Mouse (Mus musculus) fat pad, adult 2 months (tissue): ENCODE measurements around the gene Hdac11.

Experiments
- DNase-seq: peaks from one replicate; pipeline ENCODE4 v3.0.0-alpha.2; 2011; ENCODE audit warnings: low read depth, low spot score; ENCODE audit errors: extremely low read depth

Hdac11 gene

GRCm38 (mm10) chr6:91130856-91131255 is 25.6 kb upstream of the Hdac11 start:
- no peak for DNase-seq

- no peak for DNase-seq
Measured at GRCm38 (mm10) chr6:91137343-91137956, 19.0 kb upstream of the Hdac11 start.

- no peak for DNase-seq
Measured at GRCm38 (mm10) chr6:91139846-91140245, 16.6 kb upstream of the Hdac11 start.

GRCm38 (mm10) chr6:91145056-91145455 is 11.4 kb upstream of the Hdac11 start:
- DNase-seq = no peak

GRCm38 (mm10) chr6:91145572-91145971 is 10.9 kb upstream of the Hdac11 start:
- DNase-seq = no peak

DNA sequence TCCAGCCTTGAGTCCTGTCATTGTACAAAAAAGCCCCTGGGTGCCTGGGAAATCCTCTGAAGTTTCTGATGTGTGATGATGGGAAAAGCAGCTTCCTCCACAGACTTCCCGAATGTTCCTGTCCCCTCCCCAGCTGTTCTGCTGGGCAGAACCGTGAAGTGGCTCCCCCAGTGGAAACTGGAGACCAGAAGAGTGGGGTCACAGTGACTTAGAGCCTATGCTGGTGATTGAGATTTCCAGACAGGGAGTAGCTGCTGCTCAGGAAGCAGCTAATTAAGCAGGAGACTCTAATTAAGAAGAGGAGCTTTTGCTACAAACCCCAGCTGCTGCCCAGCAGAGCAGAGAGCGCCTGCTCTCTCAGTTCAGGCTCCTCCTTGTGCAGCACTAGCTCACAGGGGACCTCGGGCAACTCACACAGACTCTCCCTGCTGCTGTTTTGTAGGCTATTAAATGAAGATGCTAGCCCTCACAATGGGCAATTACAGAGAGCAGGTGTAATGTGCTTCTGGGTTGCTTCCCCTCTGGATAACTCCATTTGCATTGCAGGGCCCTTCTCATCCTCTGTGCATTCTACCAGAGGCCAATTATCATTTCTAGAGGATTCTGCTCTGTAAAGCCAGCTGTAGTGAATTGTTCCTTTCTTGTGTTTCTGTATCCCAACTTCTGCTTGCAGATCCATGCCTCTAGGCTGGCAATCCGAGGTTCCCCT is 9.9 kb upstream of the Hdac11 start:
- no peak for DNase-seq

DNA sequence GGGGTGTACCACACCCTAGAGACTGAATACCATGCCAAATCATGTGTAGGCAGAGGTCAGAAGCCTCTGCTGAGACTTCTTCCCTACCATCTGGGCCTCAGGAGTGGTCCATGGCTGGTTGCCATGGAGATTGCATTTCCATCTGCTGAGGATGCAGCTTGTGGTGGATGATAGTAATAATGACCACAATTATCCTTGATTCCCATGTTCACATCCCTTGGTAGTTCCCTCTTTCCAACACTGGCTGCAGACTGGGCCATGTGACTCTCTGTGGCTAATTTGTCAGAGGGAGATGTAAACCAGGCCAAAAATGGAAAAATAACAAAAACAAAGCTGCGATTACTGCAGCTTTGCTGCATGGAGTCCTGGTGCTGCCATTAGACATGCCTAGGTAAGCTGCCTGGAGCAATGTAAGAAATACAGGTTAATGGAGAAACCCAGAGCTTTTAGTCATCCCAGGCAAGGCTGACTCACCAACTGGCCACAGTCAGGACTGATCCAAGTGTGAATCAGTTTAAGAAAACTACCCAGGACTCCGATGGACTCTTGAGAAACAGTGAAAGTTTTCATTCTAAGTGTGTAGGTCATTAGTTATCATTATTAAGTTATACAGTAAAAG is 9.2 kb upstream of the Hdac11 start:
- DNase-seq = no peak

- DNase-seq = no peak
Measured at GRCm38 (mm10) chr6:91152892-91153548, 3.4 kb upstream of the Hdac11 start.

DNA sequence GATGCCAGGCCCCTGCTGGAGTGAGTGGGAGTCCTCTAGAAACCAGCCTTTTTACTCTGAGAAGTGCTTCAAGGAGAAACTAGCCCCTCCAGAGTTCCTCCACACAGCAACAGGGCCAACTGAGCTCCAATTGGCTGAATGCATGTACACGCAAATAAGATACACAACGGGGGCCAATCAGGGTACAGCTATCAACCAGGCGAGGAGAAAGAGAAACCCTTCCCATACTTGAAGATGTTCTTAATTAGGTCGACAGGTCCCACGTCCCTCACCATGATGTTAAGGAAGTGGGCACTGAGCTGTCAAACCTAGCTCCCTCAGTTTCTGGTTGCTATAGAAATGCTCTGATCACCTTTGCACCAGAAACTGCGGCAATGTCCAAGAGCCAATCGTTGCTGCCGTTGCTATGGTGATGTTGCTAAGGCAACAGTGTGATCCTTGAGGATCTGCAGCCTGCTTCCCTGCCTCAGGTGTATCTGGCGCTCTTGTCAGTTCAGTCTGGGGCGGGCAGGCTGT is 2.9 kb upstream of the Hdac11 start:
- no peak for DNase-seq

GRCm38 (mm10) chr6:91154685-91155084 is 1.8 kb upstream of the Hdac11 start:
- no peak for DNase-seq

DNA sequence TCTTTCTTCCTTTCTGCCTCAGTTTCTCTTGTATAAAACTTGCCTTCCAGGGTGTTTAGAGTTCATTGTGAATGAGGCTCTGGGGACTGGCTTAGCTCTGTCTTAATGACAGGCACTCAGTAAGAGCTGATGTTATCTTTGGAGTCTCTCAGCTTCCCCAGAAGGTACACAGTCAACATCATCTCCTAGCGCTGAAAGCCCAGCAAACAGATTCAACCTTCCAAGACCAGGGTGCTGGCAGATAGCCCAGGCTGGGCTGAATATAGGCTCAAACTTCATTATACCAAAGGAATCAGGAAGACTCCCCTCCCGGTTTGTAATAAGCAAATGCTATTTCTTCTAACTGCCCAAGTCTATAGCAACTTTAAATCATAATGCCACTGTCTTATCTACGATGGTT is 1.2 kb upstream of the Hdac11 start:
- no peak for DNase-seq

DNA sequence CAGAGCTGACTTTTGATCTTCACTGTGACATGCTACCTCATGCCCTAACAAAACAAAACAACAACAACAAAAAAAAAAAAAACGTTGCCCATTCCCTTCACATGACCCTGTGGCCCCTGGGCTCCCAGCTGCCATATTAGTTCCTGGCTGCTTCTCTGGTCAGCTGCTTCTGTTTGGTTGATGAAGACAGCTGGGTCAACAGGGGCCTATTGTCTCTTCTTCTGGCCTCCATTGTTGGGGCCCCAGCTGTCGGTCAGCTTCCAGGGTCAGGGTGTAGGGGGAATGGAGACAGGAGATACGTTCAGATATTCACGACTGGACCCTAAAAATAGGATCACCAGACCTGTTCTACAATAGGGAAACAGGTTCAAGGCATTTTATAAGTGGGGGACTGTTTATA is 403 bp upstream of the Hdac11 start:
- DNase-seq = no peak

- DNase-seq = no peak
Measured at GRCm38 (mm10) chr6:91157237-91157570, 739 bp downstream of the Hdac11 start.

DNA sequence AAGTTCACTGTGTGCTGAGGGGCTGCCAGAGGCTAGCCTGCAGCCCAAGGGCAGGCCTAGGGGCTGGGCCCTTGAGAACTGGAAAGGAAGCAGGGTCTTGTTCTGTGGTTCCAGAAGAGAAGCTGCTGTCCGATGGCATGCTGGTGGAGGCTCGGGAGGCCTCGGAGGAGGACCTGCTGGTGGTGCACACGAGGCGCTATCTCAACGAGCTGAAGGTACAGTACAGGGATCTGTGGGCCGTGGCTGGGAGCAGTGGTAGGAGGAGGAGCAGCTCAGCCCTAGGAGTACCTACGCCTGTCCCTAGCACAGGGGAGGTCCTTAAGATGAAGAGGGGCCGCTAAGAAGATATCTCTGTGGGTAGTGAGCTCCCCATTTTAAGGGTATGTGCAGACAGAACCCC is 2.6 kb downstream of the Hdac11 start:
- DNase-seq = no peak

DNA sequence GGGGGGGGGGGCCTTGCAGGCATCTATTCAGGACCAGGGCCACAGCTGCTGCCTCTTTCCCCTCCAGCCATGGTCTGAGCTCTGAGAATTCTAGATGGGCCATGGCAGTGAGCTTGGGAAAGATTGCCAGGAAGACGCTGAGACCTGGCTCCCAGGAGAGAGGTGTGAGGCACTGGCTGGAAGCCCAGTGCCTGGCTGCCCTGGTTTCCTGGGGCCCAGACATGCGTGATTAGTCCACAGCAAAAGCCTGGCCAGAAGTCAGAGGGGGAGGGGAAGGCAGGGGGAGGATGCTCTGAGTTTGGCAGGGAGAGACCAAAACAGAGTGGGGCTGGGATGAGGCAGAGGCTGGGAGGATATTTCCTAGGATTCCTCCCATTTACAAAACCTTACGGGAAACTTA is 3.9 kb downstream of the Hdac11 start:
- DNase-seq = no peak

- no peak for DNase-seq
Measured at GRCm38 (mm10) chr6:91160976-91161375, 4.5 kb downstream of the Hdac11 start.

DNA sequence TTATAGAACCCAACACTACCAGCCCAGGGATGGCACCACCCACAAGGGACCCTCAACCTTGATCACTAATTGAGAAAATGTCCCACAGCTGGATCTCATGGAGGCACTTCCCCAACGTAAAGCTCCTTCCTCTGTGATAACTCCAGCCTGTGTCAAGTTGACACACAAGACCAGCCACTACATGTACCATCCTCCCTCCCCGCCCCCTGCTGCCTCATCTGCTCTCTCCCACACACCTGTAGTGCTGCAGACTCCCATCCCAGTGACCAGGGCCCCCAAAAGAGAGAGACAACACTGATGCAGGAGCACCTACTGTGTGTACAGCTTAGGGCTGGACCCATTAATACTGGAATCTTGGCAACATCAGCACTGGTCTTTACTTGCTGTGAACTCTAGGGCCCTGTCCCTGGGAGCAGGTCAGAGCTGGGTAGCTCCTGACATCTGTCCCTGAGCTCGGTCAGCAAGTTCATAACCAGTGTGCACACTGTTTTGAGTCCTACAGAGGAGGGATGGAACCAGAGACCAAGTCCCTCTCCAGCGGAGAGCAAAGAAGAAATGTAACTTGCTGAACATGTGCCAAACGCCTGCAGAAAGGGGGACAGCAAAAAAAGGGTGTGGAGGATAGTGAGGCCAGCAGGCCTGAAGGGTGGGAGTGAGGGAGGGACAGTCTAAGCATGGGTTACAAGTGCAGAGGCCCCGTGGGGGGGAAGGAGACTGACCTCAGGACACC is 5.2 kb downstream of the Hdac11 start:
- DNase-seq = no peak

- no peak for DNase-seq
Measured at GRCm38 (mm10) chr6:91162314-91162713, 5.8 kb downstream of the Hdac11 start.

- no peak for DNase-seq
Measured at GRCm38 (mm10) chr6:91163195-91163911, 6.9 kb downstream of the Hdac11 start.

GRCm38 (mm10) chr6:91164584-91164983 is 8.1 kb downstream of the Hdac11 start:
- DNase-seq = no peak

DNA sequence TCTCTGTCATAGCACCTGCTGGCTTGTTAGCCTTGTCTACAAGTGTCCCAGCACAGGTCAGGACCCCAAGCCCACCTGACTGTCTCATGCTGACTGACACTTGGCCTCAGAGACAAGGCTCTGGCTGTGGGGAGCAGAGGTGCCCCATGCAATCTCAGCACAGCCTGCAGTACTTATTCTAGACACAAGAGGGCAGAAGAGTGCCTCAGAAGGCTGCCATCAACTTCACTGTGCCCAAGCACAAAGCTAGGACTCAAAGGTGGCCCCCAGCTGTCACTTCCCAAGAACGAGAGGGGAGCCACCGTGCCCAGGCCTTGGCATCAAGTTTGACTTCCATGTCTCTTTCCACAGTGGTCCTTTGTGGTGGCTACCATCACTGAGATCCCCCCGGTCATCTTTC is 8.7 kb downstream of the Hdac11 start:
- no peak for DNase-seq
